Mouse (Mus musculus) granulocyte monocyte progenitor cell, adult 5-6 weeks (primary cell): ENCODE results near the gene Mtif2. TPM values are rescaled to one million over a fixed set of nuclear protein-coding genes. Genes with fewer than 3 reads are reported as not detected.
"Not testable (repeated sequence)": the region's sequence is repeated elsewhere in the genome, so short reads cannot be mapped to it uniquely, and the experiment has no call there.

Source experiments
- ATAC-seq: replicated peaks from 2 replicates; pipeline ENCODE4 v1.8.0; 2016; ENCODE audit warnings: mild to moderate bottlenecking, moderate TSS enrichment, inconsistent platforms; ENCODE audit not compliant: poor library complexity, severe bottlenecking
- total RNA-seq, 2 experiments: library from RNA; stranded (forward) in 1 of 2; stranded (reverse) in 1 of 2; fragments of 200-712, 200-1000 nt in 1 of 2; fragments of >200 nt in 1 of 2; fragmentation: Nextera tagmentation in 1 of 2; gene quantifications; 2 replicates each; pipeline ENCODE4 v1.2.3; 2014 to 2017

Mtif2 gene
- 26.6 and 36.1 TPM in 2 replicates for total RNA-seq (2014; fragmentation: Nextera tagmentation)
- total RNA-seq (2017) = 59.9 and 69.5 TPM in 2 replicates

DNA sequence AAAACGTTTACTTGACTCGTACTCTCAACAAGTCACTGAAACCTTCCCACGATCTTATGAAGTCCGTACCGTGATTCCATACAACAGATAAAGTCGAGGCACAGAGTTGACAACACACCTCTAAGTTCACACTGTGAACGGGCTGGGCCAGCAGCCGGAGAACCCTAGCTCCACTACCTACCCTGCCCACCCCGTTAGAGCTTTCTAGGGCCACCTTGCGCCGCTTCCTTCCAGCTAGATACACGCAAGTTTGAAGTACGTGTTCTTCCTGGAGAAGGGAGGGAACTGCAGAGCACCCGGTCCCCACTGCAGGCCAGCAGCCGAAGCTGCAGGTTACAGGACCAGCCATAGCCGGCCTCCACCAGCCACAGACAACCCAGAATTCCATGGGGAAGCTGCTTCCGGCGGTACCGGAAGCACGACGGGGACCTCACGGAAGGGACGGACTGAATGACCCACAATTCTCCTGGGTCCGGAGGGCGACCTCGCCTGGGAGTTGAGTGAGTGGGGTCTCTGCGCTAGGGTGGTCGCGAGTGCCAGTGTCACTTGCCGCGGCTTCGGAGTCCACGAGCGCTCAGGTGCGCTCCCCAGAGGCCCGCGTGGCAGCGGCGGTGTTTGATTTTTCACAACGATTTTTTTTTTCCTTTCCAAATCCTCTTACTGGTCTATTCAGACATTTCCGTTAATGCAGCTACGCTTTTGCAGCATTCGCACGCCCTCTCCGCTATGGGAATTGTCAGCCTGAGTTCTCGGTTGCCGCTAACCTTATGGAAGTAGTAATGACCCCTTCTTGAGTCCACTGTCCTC, at the start of gene Mtif2:
Gene Mtif2, plus strand, starts transcription at position 421 of the 807 bp plus-strand sequence.
- ATAC-seq = peak; percentile 95

DNA sequence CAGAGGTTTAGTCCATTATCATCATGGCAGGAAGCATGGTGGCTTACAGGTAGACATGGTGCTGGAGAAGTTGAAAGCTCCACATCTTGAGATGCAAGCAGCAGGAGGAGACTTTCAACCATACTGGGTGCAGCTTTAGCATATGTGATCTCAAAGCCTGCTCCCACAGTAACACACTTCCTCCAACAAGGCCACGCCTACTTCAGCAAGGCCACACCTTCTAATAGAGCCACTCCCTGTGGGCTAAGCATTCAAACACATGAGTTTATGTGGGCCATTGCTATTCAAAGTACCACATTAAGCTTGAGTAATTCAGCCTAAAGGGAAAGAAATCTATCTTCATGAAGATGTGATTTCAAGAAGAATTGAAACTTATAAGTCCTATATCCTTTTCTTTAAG, 33.1 kb upstream of the Mtif2 start:
- no peak for ATAC-seq

DNA sequence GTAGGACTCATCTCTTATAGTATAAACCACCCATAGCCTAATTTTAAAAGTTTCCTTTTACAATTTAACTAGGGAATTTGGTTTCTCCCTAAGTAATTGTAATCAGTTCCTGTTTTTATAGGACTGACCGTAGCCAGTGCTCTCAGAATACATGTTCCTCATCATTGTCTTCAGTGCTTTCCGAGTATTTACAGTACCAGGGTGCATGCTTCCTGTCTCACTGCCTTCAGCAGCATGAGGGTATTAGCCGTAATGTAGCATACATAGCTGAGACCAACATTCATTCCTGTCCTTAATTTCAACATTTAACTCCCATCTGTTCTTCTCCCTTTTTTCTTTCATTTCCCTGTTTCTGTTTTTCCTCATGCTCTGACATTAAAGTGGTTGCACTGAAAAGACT, 29.2 kb upstream of the Mtif2 start:
- peak; percentile 99 for ATAC-seq

DNA sequence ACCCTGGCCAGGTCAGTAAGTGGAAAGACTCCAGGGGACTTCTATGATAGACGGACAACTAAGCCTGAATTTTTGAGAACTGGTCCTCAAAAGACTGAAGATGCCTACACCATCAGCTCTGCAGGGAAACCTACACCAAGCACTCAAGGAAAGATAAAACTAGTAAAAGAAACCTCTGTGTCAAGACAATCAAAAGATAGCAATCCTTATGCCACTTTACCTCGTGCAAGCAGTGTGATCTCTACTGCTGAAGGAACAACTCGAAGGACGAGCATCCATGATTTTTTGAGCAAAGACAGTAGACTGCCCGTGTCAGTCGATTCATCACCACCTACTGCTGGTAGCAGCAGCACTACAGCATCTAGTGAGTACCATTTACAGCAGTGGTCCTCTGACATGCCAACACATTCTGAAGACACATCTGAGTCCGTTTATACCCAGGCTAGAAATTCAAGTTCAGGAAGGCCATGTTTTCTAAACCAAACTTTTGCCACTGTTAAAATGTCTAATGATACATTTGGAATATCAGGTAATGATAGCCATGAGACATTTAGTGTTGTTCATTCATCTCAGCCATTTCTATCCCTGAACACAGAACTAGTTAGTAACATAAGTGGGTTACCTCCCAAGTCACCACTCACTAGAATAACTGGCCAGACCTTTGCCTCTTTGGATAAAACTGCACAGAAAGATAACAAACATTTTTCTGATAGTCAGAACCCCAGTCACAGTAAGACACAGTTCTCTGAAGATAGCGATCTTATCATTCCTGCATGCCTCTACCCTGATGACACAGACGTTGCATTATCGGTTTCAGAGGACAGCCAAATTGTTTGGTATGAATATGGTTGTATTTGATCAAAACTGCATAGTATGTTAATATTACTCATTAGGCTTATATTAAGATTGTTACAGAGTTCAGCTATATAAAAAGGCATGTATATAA, 22.0 kb upstream of the Mtif2 start:
- ATAC-seq = no peak

DNA sequence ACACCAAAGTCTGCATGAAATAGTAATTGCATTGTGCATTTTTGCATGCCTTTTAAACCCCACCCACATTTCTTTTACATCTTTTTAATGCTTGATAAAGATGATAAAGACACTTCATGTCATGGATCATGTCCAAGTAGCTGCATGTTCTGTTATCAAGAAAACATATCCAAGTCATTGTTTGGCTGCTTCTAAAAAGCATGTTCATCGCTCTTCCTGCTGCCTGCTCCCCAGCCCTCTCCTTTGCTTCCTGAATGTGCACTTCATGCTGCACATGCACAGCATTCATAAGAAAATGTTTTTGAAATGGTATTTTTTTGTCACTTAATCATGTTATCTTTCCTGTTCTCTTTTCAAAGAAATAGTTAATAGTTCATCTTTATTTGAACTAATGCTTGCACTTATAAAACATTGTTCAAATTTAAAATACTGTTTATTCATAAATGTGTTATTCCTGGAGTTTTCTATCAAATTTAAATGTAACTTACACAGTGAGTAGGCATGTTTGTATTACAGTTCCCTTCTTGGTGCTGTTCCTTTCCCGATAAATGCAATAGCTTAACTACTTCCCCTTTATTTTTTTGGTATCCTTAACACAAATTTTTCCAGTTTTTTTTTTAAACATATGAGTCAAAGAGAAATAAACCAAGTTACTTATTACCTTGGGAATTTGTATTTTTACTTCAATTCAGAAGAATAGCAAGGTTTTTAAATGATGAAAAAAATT, 21.1 kb upstream of the Mtif2 start:
- no peak for ATAC-seq

DNA sequence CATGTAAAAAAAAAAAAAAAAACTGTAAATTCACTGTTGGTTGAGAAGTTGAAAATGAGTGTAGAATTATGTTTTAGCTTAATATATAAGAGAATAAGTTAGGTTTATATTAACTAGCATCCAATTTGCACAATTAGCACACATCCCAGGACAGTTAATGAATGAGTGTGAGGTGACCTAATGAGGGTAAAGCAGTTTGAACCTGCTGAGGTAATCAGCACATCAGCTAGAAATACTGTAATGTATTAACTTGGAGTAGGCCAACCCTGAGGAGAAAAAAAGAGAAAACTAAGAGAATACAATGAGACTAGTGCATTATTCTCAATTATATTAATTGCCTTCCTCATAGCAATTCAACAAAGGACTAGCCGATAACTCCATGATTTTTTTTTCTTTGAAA, 16.8 kb upstream of the Mtif2 start:
- no peak for ATAC-seq

DNA sequence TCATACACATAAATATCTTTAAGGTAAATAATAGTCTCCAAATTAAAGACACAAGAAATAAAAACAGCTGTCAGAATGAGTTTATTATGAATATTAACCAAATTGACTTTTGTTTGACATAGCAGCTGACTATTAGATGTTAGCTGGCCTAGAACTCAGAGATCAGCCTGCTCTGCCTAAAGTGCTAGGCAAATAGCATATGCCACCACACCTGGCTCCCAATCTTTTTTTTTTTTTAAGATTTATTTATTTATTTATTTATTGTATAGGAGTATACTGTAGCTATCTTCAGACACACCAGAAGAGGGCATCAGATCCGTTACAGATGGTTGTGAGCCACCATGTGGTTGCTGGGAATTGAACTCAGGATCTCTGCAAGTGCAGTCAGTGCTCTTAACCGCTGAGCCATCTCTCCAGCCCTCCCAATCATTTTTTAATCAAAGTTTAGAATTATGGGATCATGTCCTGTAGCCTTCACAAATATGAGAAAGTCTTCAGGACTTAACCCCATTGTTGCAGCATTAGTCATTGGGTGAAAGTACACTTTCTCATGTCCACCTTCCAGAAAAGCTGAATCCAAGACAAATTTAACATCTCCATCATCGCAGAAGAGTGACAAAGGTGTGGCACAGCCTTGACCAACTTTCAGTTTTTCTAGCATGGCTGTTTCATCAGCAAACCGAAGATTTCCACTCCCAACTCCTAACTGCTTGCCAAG, 13.2 kb upstream of the Mtif2 start:
- no peak for ATAC-seq

DNA sequence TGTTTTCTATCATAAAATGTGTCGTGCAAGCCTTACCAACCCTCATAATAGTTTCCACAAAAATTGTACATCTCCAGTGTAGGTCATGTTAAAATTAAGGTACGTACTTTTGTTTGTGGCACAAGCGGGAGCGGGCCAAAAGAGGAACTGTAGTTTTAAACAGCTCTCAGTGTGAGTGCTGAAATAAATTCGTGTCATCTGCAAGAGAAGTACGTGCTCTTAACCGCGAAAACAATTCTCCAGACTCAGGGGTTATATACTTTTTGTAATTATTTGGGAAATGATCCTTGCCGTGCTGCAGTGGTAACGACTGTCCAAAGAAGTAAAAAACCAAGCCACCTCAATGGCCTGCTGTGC, 11.9 kb upstream of the Mtif2 start:
- ATAC-seq = peak; percentile 57

DNA sequence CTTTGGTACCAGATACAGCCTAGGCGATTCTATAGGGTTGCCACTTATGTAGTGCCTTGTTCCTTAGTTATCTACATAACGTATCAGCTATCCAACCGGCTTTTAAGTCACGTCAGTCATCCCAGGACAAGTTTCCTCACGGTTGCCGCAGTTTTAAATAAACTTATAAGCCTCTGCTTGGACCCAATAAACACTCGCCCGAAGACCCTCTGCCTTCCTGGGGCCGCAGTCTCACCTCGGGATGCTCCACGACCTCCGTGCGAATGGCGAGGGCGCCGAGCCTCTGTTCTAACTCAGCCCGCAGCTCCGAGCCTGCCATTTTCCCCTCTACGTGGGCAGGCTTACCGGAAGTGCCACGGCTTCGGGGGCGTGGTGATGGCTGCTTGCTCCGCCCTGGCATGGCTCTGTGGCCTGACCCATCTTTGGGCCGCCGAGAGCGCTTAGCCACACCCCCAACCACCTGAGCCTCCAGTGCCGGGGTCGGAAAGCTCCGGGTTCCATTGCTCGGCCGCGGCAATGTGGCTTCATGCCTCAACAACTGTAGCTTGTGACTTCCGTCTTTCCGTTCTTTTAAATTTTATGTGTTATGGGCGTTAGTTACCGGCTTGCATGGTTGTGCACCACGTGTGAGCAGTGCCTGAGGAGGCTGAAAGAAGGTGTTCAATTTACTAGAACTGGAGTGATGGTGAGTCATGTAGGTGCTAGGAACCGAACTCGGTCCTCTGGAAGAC, 11.4 kb upstream of the Mtif2 start, which contains the start of gene Prorsd1:
Gene Prorsd1, minus strand, starts transcription at position 352 of the 731 bp plus-strand sequence.
- peak; percentile 99 for ATAC-seq

DNA sequence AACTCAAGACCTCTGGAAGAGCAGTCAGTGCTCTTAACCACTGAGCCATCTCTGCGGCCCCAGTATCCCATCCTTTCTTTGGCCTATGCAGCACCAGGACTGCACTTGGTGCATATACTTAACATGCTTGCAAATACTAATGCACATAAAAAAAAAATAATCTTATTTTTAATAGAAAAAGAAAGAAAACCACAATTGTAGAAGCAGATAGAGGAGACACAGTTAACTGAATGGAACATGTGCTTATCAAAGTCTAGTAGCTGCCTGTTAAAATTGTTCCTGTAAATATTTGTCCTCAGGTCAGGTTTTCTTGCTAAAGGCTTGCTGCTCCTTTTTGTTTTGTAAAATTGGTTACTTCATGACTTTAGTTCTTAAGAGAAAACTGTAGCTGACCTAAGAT, 12.0 kb downstream of the Mtif2 start:
- no peak for ATAC-seq

DNA sequence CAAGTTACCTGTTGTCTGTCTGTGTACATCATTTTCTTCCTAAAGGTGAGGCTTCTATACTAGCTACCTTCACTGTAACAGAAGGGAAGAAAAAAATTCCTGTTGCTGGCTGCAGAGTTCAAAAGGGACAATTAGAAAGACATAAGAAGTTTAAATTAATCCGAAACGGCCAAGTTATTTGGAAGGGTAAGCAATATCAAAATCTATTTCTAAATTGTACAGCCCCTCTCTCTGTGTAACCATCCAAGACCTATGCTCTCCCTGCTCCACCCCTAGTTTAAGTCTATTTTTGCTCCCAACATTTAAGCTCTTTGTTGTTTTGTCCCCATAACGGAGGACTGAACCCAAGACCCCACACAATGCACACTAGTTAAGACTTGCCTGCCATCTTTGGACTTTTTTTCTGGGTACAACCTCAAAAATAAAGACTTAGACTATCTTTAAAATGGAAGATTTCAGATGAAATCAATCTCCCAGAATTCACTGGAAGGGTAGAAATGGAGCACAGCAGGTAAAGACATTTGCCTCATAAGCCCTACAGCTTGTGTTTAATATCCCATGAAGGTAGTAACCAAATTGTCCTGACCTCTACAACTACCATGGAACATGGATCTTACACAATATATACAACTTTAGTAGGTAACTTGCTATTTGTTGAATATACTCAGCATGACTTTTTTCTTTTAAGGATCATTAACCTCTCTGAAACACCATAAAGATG, 18.2 kb downstream of the Mtif2 start:
- ATAC-seq = no peak

DNA sequence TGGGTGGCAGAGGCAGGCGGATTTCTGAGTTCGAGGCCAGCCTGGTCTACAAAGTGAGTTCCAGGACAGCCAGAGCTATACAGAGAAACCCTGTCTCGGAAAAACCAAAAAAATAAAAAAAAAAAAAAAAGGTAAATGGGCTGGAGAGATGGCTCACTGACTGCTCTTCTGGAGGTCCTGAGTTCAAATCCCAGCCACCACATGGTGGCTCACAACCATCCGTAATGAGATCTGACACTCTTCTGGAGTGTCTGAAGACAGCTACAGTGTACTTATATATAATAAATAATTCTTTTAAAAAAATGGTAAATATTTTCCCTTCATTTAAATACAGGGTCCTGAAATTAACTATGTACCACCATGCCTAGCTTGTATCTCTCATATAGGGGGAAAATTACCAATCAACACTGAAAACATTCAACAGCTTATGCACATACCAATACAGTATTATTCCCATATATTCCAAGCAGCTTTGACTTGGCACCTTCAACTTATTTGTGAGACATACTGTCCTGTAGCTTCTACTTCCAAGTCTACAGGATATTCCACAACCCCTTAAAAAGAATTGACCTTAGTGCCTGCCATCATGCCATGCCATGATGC, 19.0 kb downstream of the Mtif2 start:
- not testable (repeated sequence) for ATAC-seq

DNA sequence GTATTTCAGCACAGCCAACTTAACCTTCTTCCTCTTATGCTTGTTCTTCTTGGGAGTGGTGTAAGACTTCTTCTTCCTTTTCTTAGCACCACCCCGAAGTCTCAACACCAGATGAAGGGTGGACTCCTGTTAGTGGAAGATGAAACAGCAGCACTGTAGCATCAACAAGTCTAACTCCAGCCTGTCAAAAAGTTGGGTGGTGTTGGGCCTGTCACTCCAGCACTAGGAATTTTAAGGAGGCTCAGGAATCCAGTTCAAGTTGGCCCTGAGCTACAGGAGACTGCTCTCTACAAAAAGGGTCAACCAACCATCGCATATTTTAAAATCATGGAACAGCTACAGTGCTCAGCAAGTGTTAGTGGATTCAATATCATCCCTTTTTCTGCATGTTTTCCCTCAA, 20.1 kb downstream of the Mtif2 start:
- ATAC-seq = not testable (repeated sequence)

DNA sequence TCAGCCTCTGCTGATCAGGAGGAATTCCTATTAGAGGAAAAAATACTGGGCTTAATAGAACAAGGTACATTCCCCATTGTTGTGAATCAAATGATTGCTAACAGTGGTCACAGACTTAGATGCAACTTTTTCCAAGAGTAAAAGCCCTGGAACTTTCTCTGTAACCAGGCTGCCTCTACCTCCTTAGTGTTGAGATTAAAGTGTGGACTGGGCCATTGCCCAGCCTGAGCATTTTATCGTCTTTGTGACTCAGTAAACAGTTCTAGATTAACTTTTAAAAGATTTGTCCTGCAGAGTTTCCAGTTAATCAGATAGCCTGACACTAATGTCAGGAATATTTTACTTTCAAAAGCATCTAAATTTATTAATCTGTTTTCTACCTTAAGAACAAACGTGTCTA, 20.6 kb downstream of the Mtif2 start:
- no peak for ATAC-seq

DNA sequence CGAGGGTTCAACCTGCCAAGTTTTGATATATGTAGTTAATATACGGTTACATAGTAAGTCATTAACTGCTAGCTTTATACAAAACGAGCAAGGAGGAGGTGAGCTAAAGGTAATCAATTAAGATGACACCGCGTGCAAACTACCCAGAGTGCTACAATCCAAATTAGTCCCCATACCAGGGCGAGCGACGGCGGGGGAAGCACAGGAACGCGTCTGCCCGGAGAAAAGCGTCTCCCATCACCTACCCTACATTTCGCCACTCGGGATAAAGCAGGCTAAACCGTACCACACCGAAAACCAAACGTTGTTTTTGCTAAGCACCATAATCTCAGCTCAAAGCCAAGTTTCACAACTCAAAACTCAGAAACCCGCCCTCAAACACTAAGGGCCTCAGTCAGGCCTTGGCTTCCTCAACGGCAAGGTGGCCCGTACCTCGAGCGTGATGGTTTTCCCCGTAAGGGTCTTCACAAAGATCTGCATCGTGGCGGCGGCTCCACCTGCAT, 21.1 kb downstream of the Mtif2 start:
- ATAC-seq = peak; percentile 8

DNA sequence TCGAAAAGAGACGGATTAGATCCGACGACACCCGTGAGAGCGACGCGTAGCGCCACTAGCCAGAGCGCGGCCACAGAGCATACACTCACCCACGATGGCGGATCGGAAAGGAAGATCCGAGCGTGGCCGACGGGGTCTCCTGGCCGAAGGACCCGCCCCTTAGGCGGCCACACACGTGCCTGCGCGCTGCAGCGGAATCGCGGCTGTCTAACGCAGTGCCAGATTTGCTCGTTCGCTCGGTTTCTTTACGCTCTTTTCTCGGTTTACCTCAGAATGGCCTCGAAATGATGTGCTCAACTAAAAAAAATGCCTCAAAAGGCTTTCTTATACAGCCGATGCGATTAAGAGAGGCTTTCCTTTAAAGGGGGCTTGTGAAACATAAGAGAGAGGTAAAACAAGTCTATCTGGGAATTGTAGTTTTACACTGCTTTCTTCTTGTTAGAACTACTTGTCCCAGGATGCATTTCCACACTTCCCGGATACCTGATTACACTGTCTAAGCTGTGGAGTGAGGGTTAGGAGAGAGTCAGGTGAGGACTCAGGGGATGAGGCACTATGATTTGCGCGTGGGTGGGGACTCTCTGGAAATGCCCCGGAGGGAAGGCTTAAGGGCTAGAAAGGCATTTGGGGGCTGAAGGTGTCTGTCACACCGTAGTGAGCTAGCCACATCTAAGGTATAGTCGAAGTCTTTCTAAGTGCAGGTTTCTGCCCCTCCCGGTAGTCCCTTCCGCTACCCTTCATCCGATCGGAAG, 21.7 kb downstream of the Mtif2 start, which contains the start of the genes Clhc1 and Rps27a:
Gene Clhc1, plus strand, starts transcription at position 199 of the 752 bp plus-strand sequence.
Gene Rps27a, minus strand, starts transcription at position 358 of the 752 bp plus-strand sequence.
- ATAC-seq = peak; percentile 84
